Mouse (Mus musculus): ENCODE data around the gene Olfr893. TPM values are rescaled to one million over a fixed set of nuclear protein-coding genes. Genes with fewer than 3 reads are reported as not detected.

The Olfr893 gene
- not detected for polyA plus RNA-seq (2015; fragmentation: Illumina TruSeq; extraction: RNeasy Lipid Tissue Mini Kit (QIAGEN cat#74804); ENCODE audit: insufficient read depth, low read depth, low replicate concordance)

GRCm38 (mm10) chr9:38208065-38208464, at the start of gene Olfr893:
Gene Olfr893 (plus strand): TSS chr9:38208365.

GRCm38 (mm10) chr9:38180721-38181120, 27.4 kb upstream of the Olfr893 start, which contains the start of gene Olfr891:
Gene Olfr891 (minus strand): TSS chr9:38180821.

GRCm38 (mm10) chr9:38217755-38218154, 9.6 kb downstream of the Olfr893 start, which contains the start of gene Olfr894:
Gene Olfr894 (plus strand): TSS chr9:38218055.

GRCm38 (mm10) chr9:38252474-38252873, 44.3 kb downstream of the Olfr893 start, which contains the start of gene Olfr143:
Gene Olfr143 (plus strand): TSS chr9:38252774.

Other genes starting within 250 kb of the Olfr893 start
- not detected for gene Olfr881, start 216.5 kb upstream of the Olfr893 start, polyA plus RNA-seq (2015; fragmentation: Illumina TruSeq; extraction: RNeasy Lipid Tissue Mini Kit (QIAGEN cat#74804); ENCODE audit: insufficient read depth, low read depth, low replicate concordance)
- gene Olfr883, start 182.6 kb upstream of the Olfr893 start, polyA plus RNA-seq (2015; fragmentation: Illumina TruSeq; extraction: RNeasy Lipid Tissue Mini Kit (QIAGEN cat#74804); ENCODE audit: insufficient read depth, low read depth, low replicate concordance), result not detected
- gene Olfr884, start 161.8 kb upstream of the Olfr893 start, polyA plus RNA-seq (2015; fragmentation: Illumina TruSeq; extraction: RNeasy Lipid Tissue Mini Kit (QIAGEN cat#74804); ENCODE audit: insufficient read depth, low read depth, low replicate concordance), result not detected
- gene Olfr885, start 147.0 kb upstream of the Olfr893 start, polyA plus RNA-seq (2015; fragmentation: Illumina TruSeq; extraction: RNeasy Lipid Tissue Mini Kit (QIAGEN cat#74804); ENCODE audit: insufficient read depth, low read depth, low replicate concordance), result not detected
- gene Olfr887, start 124.3 kb upstream of the Olfr893 start, polyA plus RNA-seq (2015; fragmentation: Illumina TruSeq; extraction: RNeasy Lipid Tissue Mini Kit (QIAGEN cat#74804); ENCODE audit: insufficient read depth, low read depth, low replicate concordance), result not detected
- not detected for gene Olfr888, start 100.2 kb upstream of the Olfr893 start, polyA plus RNA-seq (2015; fragmentation: Illumina TruSeq; extraction: RNeasy Lipid Tissue Mini Kit (QIAGEN cat#74804); ENCODE audit: insufficient read depth, low read depth, low replicate concordance)
- gene Olfr889, start 93.2 kb upstream of the Olfr893 start, polyA plus RNA-seq (2015; fragmentation: Illumina TruSeq; extraction: RNeasy Lipid Tissue Mini Kit (QIAGEN cat#74804); ENCODE audit: insufficient read depth, low read depth, low replicate concordance), result not detected
- gene Olfr890, start 65.8 kb upstream of the Olfr893 start, polyA plus RNA-seq (2015; fragmentation: Illumina TruSeq; extraction: RNeasy Lipid Tissue Mini Kit (QIAGEN cat#74804); ENCODE audit: insufficient read depth, low read depth, low replicate concordance), result not detected
- gene Olfr891, start 27.5 kb upstream of the Olfr893 start, polyA plus RNA-seq (2015; fragmentation: Illumina TruSeq; extraction: RNeasy Lipid Tissue Mini Kit (QIAGEN cat#74804); ENCODE audit: insufficient read depth, low read depth, low replicate concordance), result not detected
- not detected for gene Olfr894, start 9.7 kb downstream of the Olfr893 start, polyA plus RNA-seq (2015; fragmentation: Illumina TruSeq; extraction: RNeasy Lipid Tissue Mini Kit (QIAGEN cat#74804); ENCODE audit: insufficient read depth, low read depth, low replicate concordance)
- not detected for gene Olfr143, start 44.4 kb downstream of the Olfr893 start, polyA plus RNA-seq (2015; fragmentation: Illumina TruSeq; extraction: RNeasy Lipid Tissue Mini Kit (QIAGEN cat#74804); ENCODE audit: insufficient read depth, low read depth, low replicate concordance)
- not detected for gene Olfr895, start 59.5 kb downstream of the Olfr893 start, polyA plus RNA-seq (2015; fragmentation: Illumina TruSeq; extraction: RNeasy Lipid Tissue Mini Kit (QIAGEN cat#74804); ENCODE audit: insufficient read depth, low read depth, low replicate concordance)
- gene Olfr896-ps1, start 82.7 kb downstream of the Olfr893 start, polyA plus RNA-seq (2015; fragmentation: Illumina TruSeq; extraction: RNeasy Lipid Tissue Mini Kit (QIAGEN cat#74804); ENCODE audit: insufficient read depth, low read depth, low replicate concordance), result not detected
- not detected for gene Olfr25, start 120.7 kb downstream of the Olfr893 start, polyA plus RNA-seq (2015; fragmentation: Illumina TruSeq; extraction: RNeasy Lipid Tissue Mini Kit (QIAGEN cat#74804); ENCODE audit: insufficient read depth, low read depth, low replicate concordance)
- gene Olfr898, start 140.0 kb downstream of the Olfr893 start, polyA plus RNA-seq (2015; fragmentation: Illumina TruSeq; extraction: RNeasy Lipid Tissue Mini Kit (QIAGEN cat#74804); ENCODE audit: insufficient read depth, low read depth, low replicate concordance), result not detected
- not detected for gene Olfr250, start 158.5 kb downstream of the Olfr893 start, polyA plus RNA-seq (2015; fragmentation: Illumina TruSeq; extraction: RNeasy Lipid Tissue Mini Kit (QIAGEN cat#74804); ENCODE audit: insufficient read depth, low read depth, low replicate concordance)
- gene Olfr251, start 168.7 kb downstream of the Olfr893 start, polyA plus RNA-seq (2015; fragmentation: Illumina TruSeq; extraction: RNeasy Lipid Tissue Mini Kit (QIAGEN cat#74804); ENCODE audit: insufficient read depth, low read depth, low replicate concordance), result not detected
- not detected for gene Olfr147, start 193.3 kb downstream of the Olfr893 start, polyA plus RNA-seq (2015; fragmentation: Illumina TruSeq; extraction: RNeasy Lipid Tissue Mini Kit (QIAGEN cat#74804); ENCODE audit: insufficient read depth, low read depth, low replicate concordance)
- gene Olfr901, start 221.1 kb downstream of the Olfr893 start, polyA plus RNA-seq (2015; fragmentation: Illumina TruSeq; extraction: RNeasy Lipid Tissue Mini Kit (QIAGEN cat#74804); ENCODE audit: insufficient read depth, low read depth, low replicate concordance), result not detected
- gene Olfr902, start 239.3 kb downstream of the Olfr893 start, polyA plus RNA-seq (2015; fragmentation: Illumina TruSeq; extraction: RNeasy Lipid Tissue Mini Kit (QIAGEN cat#74804); ENCODE audit: insufficient read depth, low read depth, low replicate concordance), result not detected